Mouse (Mus musculus) liver, embryonic 11.5 days (tissue): Measurements from ENCODE around the gene Ripk4. TPM values are rescaled to one million over a fixed set of nuclear protein-coding genes. Genes with fewer than 3 reads are reported as not detected.

Source experiments
- ATAC-seq: fragments of 200-750 bp; cut with Nextera tagmentation; replicated peaks from 2 replicates; pipeline ENCODE4 v1.8.0; 2017; ENCODE audit warnings: moderate number of reproducible peaks, mild to moderate bottlenecking, moderate TSS enrichment, moderate library complexity; ENCODE audit not compliant: low FRiP score
- DNase-seq: peaks from one replicate; pipeline ENCODE4 v3.0.0-alpha.2; 2017; ENCODE audit warnings: low spot score
- H3K27ac ChIP-seq: fragments of 300-500 bp; sonication (generic); 2 replicates; pipeline ENCODE4 v1.5.1; 2014; ENCODE audit warnings: mild to moderate bottlenecking, low read depth, low read length, control low read depth
- H3K27me3 ChIP-seq: fragments of 300-500 bp; sonication (generic); replicated peaks from 2 replicates; pipeline ENCODE4 v1.6.1; 2014; ENCODE audit warnings: low read length, mixed read lengths; ENCODE audit not compliant: control insufficient read depth, insufficient read depth
- H3K36me3 ChIP-seq: fragments of 300-500 bp; sonication (generic); 2 replicates; pipeline ENCODE4 v1.6.1; 2014; ENCODE audit warnings: mild to moderate bottlenecking, low read length, moderate library complexity, mixed read lengths; ENCODE audit not compliant: control insufficient read depth, insufficient read depth
- H3K4me1 ChIP-seq: fragments of 300-500 bp; sonication (generic); replicated peaks from 2 replicates; pipeline ENCODE4 v1.6.1; 2014; ENCODE audit warnings: low read length, mixed read lengths; ENCODE audit not compliant: control insufficient read depth, insufficient read depth
- H3K4me2 ChIP-seq: fragments of 300-500 bp; sonication (generic); 2 replicates; pipeline ENCODE4 v1.6.1; 2014; ENCODE audit warnings: mild to moderate bottlenecking, control low read depth, moderate library complexity
- H3K4me3 ChIP-seq: fragments of 300-500 bp; sonication (generic); 2 replicates; pipeline ENCODE4 v1.5.1; 2014; ENCODE audit warnings: low read depth, low read length, control low read depth
- H3K9ac ChIP-seq: fragments of 300-500 bp; sonication (generic); 2 replicates; pipeline ENCODE4 v1.6.1; 2014; ENCODE audit warnings: low read depth, low read length, control low read depth
- H3K9me3 ChIP-seq: fragments of 300-500 bp; sonication (generic); 2 replicates; pipeline ENCODE4 v1.6.1; 2016; ENCODE audit warnings: low read length, inconsistent platforms, mixed read lengths; ENCODE audit not compliant: control insufficient read depth
- WGBS: fragments of 180-500 bp; shearing (Covaris S2); extraction: QIAGEN DNeasy Blood & Tissue Kit; methylation state at CpG from one replicate; pipeline ENCODE4 v1.1.7; 2014; 5-methylcytosine and 5-hydroxymethylcytosine counted together
- polyA plus RNA-seq: library from polyadenylated mRNA; unstranded; fragments of >200 nt; fragmentation: Nextera tagmentation; extraction: Ambion mirVana; gene quantifications from 2 replicates; pipeline ENCODE4 v1.2.1, GENCODE M21; 2014

The Ripk4 gene
- polyA plus RNA-seq, 1 experiment from 2014 or later = 3.2 TPM

- no peak for ATAC-seq
- H3K4me2 ChIP-seq = no peak overlapping the region
- no peak overlapping the region for H3K27ac ChIP-seq
- 0 out of 2 replicates have a peak, but pooled peaks cover 2% of the 10 kb centered on the region for H3K4me1 ChIP-seq
- H3K9ac ChIP-seq = no peak overlapping the region
- whole genome bisulfite sequencing = 54% methylated on average over 8 of the region's 8 CpGs
- H3K4me3 ChIP-seq = no peak overlapping the region
- H3K36me3 ChIP-seq = no peaks in the 10 kb centered on the region; the same call in 1 of the 2 replicates
- DNase-seq = no peak
- no peaks in the 10 kb centered on the region for H3K9me3 ChIP-seq
- no peaks in the 10 kb centered on the region for H3K27me3 ChIP-seq
These were observed 11.7 kb downstream of the Ripk4 start for GRCm38 (mm10) chr16:97751884-97752283.

- H3K4me2 ChIP-seq = no peak overlapping the region
- no peak overlapping the region for H3K4me3 ChIP-seq
- 0 out of 2 replicates have a peak, but pooled peaks cover 2% of the 10 kb centered on the region for H3K4me1 ChIP-seq
- ATAC-seq (no peak), DNase-seq (no peak)
- no peak overlapping the region for H3K9ac ChIP-seq
- WGBS = 78% methylated on average over 6 of the region's 6 CpGs
- H3K9me3 ChIP-seq = no peaks in the 10 kb centered on the region
- H3K27me3 ChIP-seq = no peaks in the 10 kb centered on the region
- peaks cover 2% of the 10 kb centered on the region; the same call in 1 of the 2 replicates for H3K36me3 ChIP-seq
- no peak overlapping the region for H3K27ac ChIP-seq
These were observed 15.2 kb downstream of the Ripk4 start for GRCm38 (mm10) chr16:97748421-97748820.

GRCm38 (mm10) chr16:97738030-97738429 lies 25.6 kb downstream of the Ripk4 start:
- H3K9ac ChIP-seq = no peak overlapping the region
- H3K4me2 ChIP-seq = no peak overlapping the region
- no peaks in the 10 kb centered on the region for H3K36me3 ChIP-seq
- WGBS = 69% methylated on average over 6 of the region's 6 CpGs
- no peaks in the 10 kb centered on the region for H3K4me1 ChIP-seq
- H3K27ac ChIP-seq = no peak overlapping the region
- H3K9me3 ChIP-seq = no peaks in the 10 kb centered on the region
- ATAC-seq (no peak), DNase-seq (no peak)
- no peak overlapping the region for H3K4me3 ChIP-seq
- no peaks in the 10 kb centered on the region for H3K27me3 ChIP-seq

- Histone ChIP-seq H3K4me3 (no peak overlapping the region), H3K9me3 (no peaks in the 10 kb centered on the region), H3K4me1 (no peaks in the 10 kb centered on the region), H3K4me2 (no peak overlapping the region), H3K36me3 (no peaks in the 10 kb centered on the region), H3K9ac (no peak overlapping the region), H3K27me3 (no peaks in the 10 kb centered on the region), H3K27ac (no peak overlapping the region)
- DNase-seq (no peak), ATAC-seq (no peak)
- 88% methylated on average over 2 of the region's 2 CpGs for WGBS
These were observed 27.0 kb downstream of the Ripk4 start for GRCm38 (mm10) chr16:97736562-97736961.

- no peak for DNase-seq
- ATAC-seq = no peak
These were observed 28.7 kb downstream of the Ripk4 start for GRCm38 (mm10) chr16:97734760-97735322.

GRCm38 (mm10) chr16:97733599-97733998 lies 30.0 kb downstream of the Ripk4 start:
- H3K27me3 ChIP-seq = no peaks in the 10 kb centered on the region
- H3K4me3 ChIP-seq = no peak overlapping the region
- no peak for DNase-seq
- ATAC-seq = no peak
- no peak overlapping the region for H3K4me2 ChIP-seq
- H3K36me3 ChIP-seq = no peaks in the 10 kb centered on the region
- 43% methylated on average over 2 of the region's 2 CpGs for WGBS
- no peak overlapping the region for H3K9ac ChIP-seq
- H3K9me3 ChIP-seq = no peaks in the 10 kb centered on the region
- no peak overlapping the region for H3K27ac ChIP-seq
- no peaks in the 10 kb centered on the region for H3K4me1 ChIP-seq

More at GRCm38 (mm10) chr16:97734760-97735322, 28.7 kb downstream of the Ripk4 start:
- no peak overlapping the region for H3K27ac ChIP-seq
- WGBS = 63% methylated on average over 9 of the region's 9 CpGs
- no peak overlapping the region for H3K4me2 ChIP-seq
- no peak overlapping the region for H3K4me3 ChIP-seq
- H3K36me3 ChIP-seq = no peaks in the 10 kb centered on the region
- H3K4me1 ChIP-seq = no peaks in the 10 kb centered on the region
- no peaks in the 10 kb centered on the region for H3K9me3 ChIP-seq
- no peak overlapping the region for H3K9ac ChIP-seq
- no peaks in the 10 kb centered on the region for H3K27me3 ChIP-seq

GRCm38 (mm10) chr16:97730321-97730720 lies 33.3 kb downstream of the Ripk4 start:
- no peak overlapping the region for H3K27ac ChIP-seq
- WGBS = 68% methylated on average over 1 of the region's 1 CpGs
- H3K4me2 ChIP-seq = no peak overlapping the region
- no peak for ATAC-seq
- no peaks in the 10 kb centered on the region for H3K27me3 ChIP-seq
- no peak overlapping the region for H3K4me3 ChIP-seq
- no peak overlapping the region for H3K9ac ChIP-seq
- no peak for DNase-seq
- no peaks in the 10 kb centered on the region for H3K4me1 ChIP-seq
- H3K36me3 ChIP-seq = no peaks in the 10 kb centered on the region
- H3K9me3 ChIP-seq = no peaks in the 10 kb centered on the region

- WGBS = 79% methylated on average over 3 of the region's 3 CpGs
These were observed 37.2 kb downstream of the Ripk4 start for GRCm38 (mm10) chr16:97726436-97726835.

GRCm38 (mm10) chr16:97720093-97720492 lies 43.5 kb downstream of the Ripk4 start:
- no peak overlapping the region for H3K4me3 ChIP-seq
- H3K27me3 ChIP-seq = no peaks in the 10 kb centered on the region
- ATAC-seq = no peak
- H3K4me2 ChIP-seq = no peak overlapping the region
- DNase-seq = no peak
- H3K36me3 ChIP-seq = no peaks in the 10 kb centered on the region
- H3K4me1 ChIP-seq = no peaks in the 10 kb centered on the region
- no peak overlapping the region for H3K9ac ChIP-seq
- H3K27ac ChIP-seq = no peak overlapping the region
- no peaks in the 10 kb centered on the region for H3K9me3 ChIP-seq
- WGBS = 84% methylated on average over 1 of the region's 1 CpGs

More at GRCm38 (mm10) chr16:97726436-97726835, 37.2 kb downstream of the Ripk4 start:
- H3K4me3 ChIP-seq = no peak overlapping the region
- no peak overlapping the region for H3K4me2 ChIP-seq
- no peak overlapping the region for H3K27ac ChIP-seq
- no peak for DNase-seq
- no peak overlapping the region for H3K9ac ChIP-seq
- H3K36me3 ChIP-seq = no peaks in the 10 kb centered on the region
- no peaks in the 10 kb centered on the region for H3K27me3 ChIP-seq
- no peaks in the 10 kb centered on the region for H3K9me3 ChIP-seq
- ATAC-seq = no peak
- no peaks in the 10 kb centered on the region for H3K4me1 ChIP-seq
